Mouse (Mus musculus) liver, embryonic 14.5 days (tissue): Measurements from ENCODE around the gene Rasip1.

Experiments used
- CTCF ChIP-seq: IDR thresholded peaks from 2 replicates; pipeline ENCODE4 v1.5.1; 2016; ENCODE audit warnings: antibody characterized with exemption, low read depth, control low read depth
- EP300 ChIP-seq: IDR thresholded peaks from 2 replicates; pipeline ENCODE4 v1.6.1; 2016; ENCODE audit warnings: antibody characterized with exemption, low read depth

DNA sequence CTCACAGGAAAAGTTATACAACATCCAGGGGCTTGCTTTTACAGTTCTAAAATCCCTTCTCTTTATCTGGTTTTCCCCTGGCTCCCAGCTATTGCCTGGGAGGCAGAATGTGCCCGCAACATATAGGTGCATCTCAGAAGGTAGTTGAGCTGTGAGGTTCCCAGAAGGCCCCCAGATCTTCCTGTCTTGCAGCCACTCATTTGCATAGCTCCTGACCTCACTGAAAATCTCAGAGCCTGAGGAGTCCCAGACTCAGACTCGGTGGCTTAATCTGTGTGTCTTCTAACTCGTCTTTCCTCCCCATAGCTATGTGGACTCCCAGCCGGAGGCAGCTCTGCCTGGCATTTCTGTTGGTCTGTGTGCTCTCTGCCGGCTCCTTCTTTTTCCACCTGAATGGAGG, 9.0 kb upstream of the Rasip1 start:
- no peak for TF ChIP-seq CTCF
- TF ChIP-seq EP300, result no peak
